Mouse (Mus musculus): ENCODE results near the gene Fam71e2. TPM values are rescaled to one million over a fixed set of nuclear protein-coding genes. Genes with fewer than 3 reads are reported as not detected.
"Not testable (repeated sequence)": the region's sequence is repeated elsewhere in the genome, so short reads cannot be mapped to it uniquely, and the experiment has no call there.

The Fam71e2 gene
- not detected for total RNA-seq (2021)
- long read RNA-seq, experiment 1, result 0 reads
- long read RNA-seq, experiment 2, result 0 reads

- DNase-seq, result no peak
These were observed at the start of gene Fam71e2 for GRCm38 (mm10) chr7:4771202-4771601. Gene Fam71e2, minus strand, starts transcription at chr7:4771302.

DNA sequence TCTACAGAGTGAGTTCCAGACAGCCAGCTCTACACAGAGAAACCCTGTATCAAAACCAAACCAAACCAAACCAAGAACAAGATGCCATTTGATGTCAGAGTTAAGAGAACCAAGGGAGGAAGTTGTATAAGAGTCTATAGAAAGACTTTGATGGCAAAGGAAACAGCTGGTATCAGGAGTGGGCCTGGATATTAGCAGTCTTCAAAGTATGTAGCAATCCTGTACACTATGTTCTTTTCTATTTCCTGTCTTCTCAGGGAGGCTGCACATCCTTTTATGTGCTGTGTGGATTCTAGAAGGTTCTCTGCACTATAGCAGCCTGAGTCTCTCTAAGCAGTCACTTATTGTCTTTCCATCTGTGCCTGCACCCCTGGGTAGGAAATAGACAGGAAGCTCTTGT, 45.5 kb upstream of the Fam71e2 start:
- no peak for DNase-seq

DNA sequence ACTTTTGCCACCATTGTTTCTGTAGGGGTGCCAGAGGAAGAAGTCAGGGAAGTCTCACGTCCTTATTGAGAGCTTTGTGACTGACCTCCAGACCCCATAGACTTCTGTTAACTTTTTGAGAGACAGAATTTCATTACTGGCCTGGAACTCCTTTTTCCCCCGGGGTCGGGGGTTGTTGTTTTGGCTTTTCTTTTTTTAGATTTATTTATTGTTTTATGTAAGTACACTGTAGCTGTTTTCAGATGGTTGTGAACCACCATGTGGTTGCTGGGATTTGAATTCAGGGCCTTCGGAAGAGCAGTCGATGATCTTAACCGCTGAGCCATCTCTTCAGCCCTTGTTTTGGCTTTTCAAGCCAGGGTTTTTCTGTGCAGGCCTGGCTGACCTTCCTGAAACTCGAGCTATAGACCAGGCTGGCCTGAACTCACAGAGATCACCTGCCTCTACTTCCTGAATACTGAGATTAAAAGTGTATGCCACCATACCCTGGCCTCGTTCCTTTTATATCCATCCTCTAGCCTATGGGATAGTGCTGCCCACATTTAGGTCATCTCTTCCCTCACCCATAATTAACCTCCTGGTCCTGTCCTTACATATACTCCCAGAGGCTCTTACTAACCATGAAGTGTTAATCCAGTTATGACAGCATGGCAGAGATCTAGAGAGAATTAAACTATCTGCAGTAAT, 42.1 kb upstream of the Fam71e2 start:
- DNase-seq, result no peak

DNA sequence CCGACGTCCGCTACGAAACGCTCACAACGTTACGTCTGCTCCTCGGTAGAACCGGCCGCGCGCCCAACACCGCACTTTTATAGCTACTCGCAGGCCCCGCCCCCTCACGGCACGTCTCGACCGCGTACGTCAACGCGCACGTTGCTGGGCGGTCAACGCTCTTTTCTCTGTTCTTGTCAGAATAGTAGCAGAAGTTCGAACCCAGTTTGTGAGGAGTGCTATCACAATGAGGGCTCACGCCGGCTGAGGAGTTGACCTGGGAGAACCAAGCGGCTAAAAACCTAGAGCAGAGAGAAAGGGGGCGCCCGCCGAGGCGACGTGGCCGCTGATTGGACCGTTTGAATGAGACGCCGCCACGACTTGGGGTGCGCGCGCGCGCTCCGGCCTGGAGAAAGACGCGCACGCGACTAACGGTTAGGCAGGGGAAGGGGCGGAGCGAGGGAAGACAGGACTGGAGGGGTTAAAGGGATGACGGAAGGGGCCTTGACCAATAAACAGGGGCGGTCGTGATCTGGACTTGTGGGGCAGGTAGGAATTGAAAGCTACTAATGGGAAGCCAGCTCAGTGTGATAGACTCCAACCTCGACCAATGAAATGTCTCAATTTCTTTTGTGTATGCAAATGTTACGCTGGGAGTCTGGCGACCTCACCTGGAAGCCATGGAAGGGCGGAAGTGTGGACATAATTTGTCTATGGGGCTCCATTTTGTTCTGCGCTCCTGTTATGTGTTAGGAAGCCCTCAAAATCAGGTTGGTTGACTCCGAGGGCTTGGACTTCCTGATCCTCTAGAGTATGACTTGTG, 41.4 kb upstream of the Fam71e2 start, which contains the start of gene Ube2s:
Gene Ube2s, minus strand, starts transcription at position 288 of the 802 bp plus-strand sequence.
- DNase-seq, result peak; percentile 98

GRCm38 (mm10) chr7:4811842-4812302, 40.8 kb upstream of the Fam71e2 start:
- DNase-seq, result peak in 1 of 2 experiments; percentile 39

DNA sequence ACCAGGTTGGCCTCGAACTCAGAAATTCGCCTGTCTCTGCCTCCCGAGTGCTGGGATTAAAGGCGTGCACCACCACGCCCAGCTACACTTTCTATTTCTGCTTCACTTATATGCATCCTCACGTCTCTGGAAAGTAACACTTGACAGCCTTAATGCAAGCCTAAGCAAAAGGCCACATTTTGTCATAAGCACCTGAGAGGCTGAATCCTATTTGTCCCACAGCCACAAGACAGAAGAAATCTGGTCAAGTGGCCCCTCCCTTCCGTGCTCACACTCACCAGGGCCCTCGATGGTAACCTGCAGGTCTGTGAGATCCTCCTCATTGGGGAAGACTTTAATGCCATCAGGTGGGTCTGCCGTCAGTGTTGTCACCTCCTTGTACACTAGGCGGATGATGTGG, 40.0 kb upstream of the Fam71e2 start:
- not testable (repeated sequence) for DNase-seq

DNA sequence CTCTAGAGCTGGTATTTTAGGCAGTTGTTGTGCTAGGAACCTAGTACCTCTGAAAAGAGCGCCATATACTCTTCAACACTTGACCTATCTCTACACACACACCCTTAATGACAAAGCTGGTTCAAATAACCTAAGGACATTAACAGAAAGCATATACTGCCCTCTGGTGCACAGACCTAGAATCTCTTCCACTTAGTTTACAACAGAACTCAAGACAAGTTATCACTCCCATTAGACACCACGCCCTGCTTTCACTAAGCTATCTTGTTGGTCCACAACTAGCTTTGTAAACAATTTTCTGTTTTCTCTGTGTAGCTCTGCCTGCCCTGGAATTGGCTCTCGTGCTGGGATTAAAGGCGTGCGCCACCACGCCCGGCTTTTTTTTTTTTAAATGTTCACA, 35.6 kb upstream of the Fam71e2 start:
- DNase-seq, result peak in 1 of 2 experiments; percentile 27

GRCm38 (mm10) chr7:4802247-4802646, 31.1 kb upstream of the Fam71e2 start:
- DNase-seq, result no peak

- peak in 1 of 2 experiments; percentile 20 for DNase-seq
These were observed 24.8 kb upstream of the Fam71e2 start for GRCm38 (mm10) chr7:4795767-4796433.

- DNase-seq, result no peak
These were observed 23.6 kb upstream of the Fam71e2 start for GRCm38 (mm10) chr7:4794631-4795168.

DNA sequence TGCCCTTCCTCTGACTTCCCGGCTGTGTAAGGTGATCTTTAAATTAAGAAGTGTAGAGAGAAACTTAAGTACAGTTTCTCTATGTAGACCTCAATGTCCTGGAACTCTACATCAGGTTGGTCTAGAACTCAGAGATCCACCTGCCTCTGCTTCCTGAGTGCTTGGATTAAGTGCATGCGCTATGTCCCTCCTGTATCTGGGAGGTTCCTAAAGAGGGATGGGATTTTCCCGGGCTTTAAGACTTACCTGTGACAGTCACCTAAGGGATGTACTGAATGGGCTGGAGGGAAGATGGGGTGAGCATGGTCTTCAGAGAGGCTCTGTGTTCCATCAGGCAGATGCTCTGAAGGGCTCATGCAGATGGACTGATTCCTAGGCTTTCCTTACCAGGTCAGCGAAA, 22.6 kb upstream of the Fam71e2 start:
- no peak for DNase-seq

GRCm38 (mm10) chr7:4793248-4793647, 22.1 kb upstream of the Fam71e2 start:
- peak in 1 of 2 experiments; percentile 19 for DNase-seq

- DNase-seq, result peak; percentile 95 to 96
These were observed 21.4 kb upstream of the Fam71e2 start, which contains the start of gene Rpl28 for GRCm38 (mm10) chr7:4792278-4793212. Gene Rpl28, plus strand, starts transcription at chr7:4792874.

DNA sequence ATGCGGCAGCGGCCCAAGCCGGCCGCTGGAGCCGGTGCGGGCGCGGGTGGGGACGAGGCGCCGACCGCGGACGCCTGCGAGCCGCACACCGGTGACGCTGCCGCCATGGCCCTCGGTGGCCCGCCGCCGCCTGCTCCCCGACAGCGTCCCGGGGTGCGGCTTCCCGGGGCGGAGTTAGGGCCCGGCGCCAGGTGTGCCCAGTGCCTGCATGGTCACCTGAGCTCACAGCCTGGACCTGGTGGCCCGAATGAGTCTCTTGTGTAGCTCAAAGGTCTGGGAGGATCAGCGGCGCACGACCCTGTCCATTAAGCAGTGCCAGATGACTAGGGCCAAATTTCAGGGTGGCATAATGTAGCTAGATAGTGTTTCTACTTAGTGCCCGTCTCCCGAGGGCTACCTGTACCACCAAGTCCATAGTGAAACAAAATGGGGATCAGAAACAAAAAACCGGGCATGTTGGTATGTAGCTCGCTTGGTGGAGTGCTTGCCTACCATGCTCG, 18.4 kb upstream of the Fam71e2 start, which contains the start of gene Tmem238:
Gene Tmem238, minus strand, starts transcription at position 221 of the 500 bp plus-strand sequence.
- peak; percentile 68 to 83 for DNase-seq

DNA sequence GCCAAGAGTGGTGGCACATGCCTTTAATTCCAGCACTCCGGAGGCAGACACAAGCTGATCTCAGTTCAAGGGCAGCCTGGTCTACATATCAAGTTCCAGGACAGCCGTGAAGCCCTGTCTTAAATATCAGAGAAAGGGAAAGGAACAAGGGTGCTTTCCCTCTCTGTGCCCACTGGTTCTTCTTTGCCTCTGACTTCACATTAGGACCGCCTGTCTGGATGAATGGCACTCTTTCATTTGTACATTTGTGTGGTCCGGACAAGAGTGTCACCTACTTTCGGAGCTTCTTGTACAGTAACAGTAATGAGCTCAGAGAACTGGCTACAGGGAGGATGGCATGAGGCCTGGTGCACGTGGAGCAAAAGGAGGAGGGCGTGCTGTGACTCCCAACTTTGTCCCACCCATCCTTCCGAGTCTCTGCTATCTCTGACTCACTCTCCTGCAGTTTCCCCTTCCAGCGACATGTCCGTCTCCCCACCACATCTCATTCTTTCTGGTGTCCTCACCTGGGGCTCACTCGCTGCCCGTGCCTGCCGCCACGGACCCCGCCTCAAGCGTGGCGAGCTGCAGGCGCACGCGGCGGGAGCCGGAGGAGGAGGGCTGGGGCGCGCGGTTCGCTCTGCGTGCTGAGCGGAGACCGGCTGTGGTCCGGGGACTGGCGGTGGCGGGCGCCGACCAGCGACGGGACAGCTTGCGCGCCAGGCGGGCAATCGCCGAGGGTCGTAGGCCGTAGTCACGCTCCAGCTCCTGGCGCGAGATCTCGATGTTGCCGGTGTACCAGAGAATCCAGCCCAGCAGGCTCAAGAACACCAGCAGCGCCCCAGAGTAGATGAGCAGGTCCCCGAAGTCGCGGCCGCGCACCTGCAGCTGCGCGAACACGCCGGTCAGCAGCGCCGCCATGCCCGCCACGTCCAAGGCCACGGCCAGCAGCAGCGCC, 17.7 kb upstream of the Fam71e2 start:
- peak; percentile 72 to 81 for DNase-seq

GRCm38 (mm10) chr7:4783667-4784268, 12.7 kb upstream of the Fam71e2 start:
- DNase-seq, result no peak

DNA sequence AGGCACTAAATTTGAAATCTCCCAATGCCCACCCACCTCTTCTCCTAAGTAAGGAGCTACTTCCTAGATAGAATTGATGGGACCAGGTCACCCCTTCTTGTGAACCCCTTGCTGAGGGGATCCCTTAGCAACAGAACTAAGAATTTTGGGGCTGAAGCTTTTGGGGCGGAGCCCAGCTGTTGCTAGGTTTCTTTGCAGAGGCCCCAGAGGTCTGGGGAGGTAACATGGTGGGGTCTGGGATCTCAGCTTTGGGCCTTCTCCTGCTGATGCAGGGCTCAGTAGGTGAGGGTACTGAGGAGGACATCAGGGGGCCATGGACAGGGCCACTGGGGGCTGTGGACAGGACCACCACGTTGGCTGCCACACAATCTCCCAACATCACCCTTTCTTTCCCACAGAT, 11.7 kb upstream of the Fam71e2 start, which contains the start of the genes Il11 and Tmem190:
Gene Il11, minus strand, starts transcription at position 101 of the 400 bp plus-strand sequence.
Gene Tmem190, plus strand, starts transcription at position 179 of the 400 bp plus-strand sequence.
- DNase-seq, result no peak

- DNase-seq, result no peak
These were observed 11.0 kb upstream of the Fam71e2 start for GRCm38 (mm10) chr7:4782130-4782529.

GRCm38 (mm10) chr7:4779921-4780320, 8.8 kb upstream of the Fam71e2 start:
- no peak for DNase-seq
